Mouse (Mus musculus) heart, embryonic 11.5 days (tissue): ENCODE measurements around the gene Gsk3b. TPM values are rescaled to one million over a fixed set of nuclear protein-coding genes. Genes with fewer than 3 reads are reported as not detected.
"Not testable (repeated sequence)": the region's sequence is repeated elsewhere in the genome, so short reads cannot be mapped to it uniquely, and the experiment has no call there.

Experiments
- ATAC-seq: fragments of 200-750 bp; cut with Nextera tagmentation; replicated peaks from 2 replicates; pipeline ENCODE4 v1.8.0; 2017; ENCODE audit warnings: moderate library complexity; ENCODE audit not compliant: insufficient number of reproducible peaks, low FRiP score, low TSS enrichment
- H3K27ac ChIP-seq: fragments of 300-500 bp; sonication (generic); 2 replicates; pipeline ENCODE4 v1.5.1; 2014; ENCODE audit warnings: mild to moderate bottlenecking, low read depth, low read length
- H3K27me3 ChIP-seq: fragments of 300-500 bp; sonication (generic); 2 replicates; pipeline ENCODE4 v1.6.1; 2014; ENCODE audit warnings: mild to moderate bottlenecking, low read length, mixed read lengths; ENCODE audit not compliant: control insufficient read depth, insufficient read depth
- H3K36me3 ChIP-seq: fragments of 300-500 bp; sonication (generic); 2 replicates; pipeline ENCODE4 v1.6.1; 2014; ENCODE audit warnings: mild to moderate bottlenecking, low read length, moderate library complexity, mixed read lengths; ENCODE audit not compliant: control insufficient read depth, insufficient read depth
- H3K4me1 ChIP-seq: fragments of 300-500 bp; sonication (generic); 2 replicates; pipeline ENCODE4 v1.6.1; 2014; ENCODE audit warnings: low read length; ENCODE audit not compliant: control insufficient read depth, insufficient read depth
- H3K4me2 ChIP-seq: fragments of 300-500 bp; sonication (generic); 2 replicates; pipeline ENCODE4 v1.6.1; 2014; ENCODE audit warnings: mild to moderate bottlenecking, moderate library complexity
- H3K4me3 ChIP-seq: fragments of 300-500 bp; sonication (generic); 2 replicates; pipeline ENCODE4 v1.5.1; 2014; ENCODE audit warnings: low read depth, low read length
- H3K9ac ChIP-seq: fragments of 300-500 bp; sonication (generic); 2 replicates; pipeline ENCODE4 v1.6.1; 2014; ENCODE audit warnings: mild to moderate bottlenecking, low read depth, low read length, moderate library complexity
- H3K9me3 ChIP-seq: fragments of 300-500 bp; sonication (generic); replicated peaks from 2 replicates; pipeline ENCODE4 v1.6.1; 2016; ENCODE audit warnings: low read length; ENCODE audit not compliant: control insufficient read depth
- WGBS: fragments of 180-500 bp; shearing (Covaris S2); extraction: QIAGEN DNeasy Blood & Tissue Kit; methylation state at CpG from one replicate; pipeline ENCODE4 v1.1.7; 2014; ENCODE audit not compliant: insufficient replicate concordance; 5-methylcytosine and 5-hydroxymethylcytosine counted together
- polyA plus RNA-seq: library from polyadenylated mRNA; unstranded; fragments of >200 nt; fragmentation: Nextera tagmentation; extraction: Ambion mirVana; gene quantifications from 2 replicates; pipeline ENCODE4 v1.2.1, GENCODE M21; 2014

The Gsk3b gene
- polyA plus RNA-seq, 1 experiment from 2014 or later: 57.5 TPM

GRCm38 (mm10) chr16:38184657-38185269 lies 96.0 kb downstream of the Gsk3b start:
- H3K36me3 ChIP-seq: peaks cover 4% of the 10 kb centered on the region; the same call in 1 of the 2 replicates
- no peaks in the 10 kb centered on the region for H3K9me3 ChIP-seq
- no peak overlapping the region for H3K9ac ChIP-seq
- H3K4me3 ChIP-seq: no peak overlapping the region
- 80% methylated on average over 8 of the region's 8 CpGs for WGBS
- H3K4me2 ChIP-seq: no peak overlapping the region
- peaks cover 11% of the 10 kb centered on the region; the same call in 1 of the 2 replicates for H3K4me1 ChIP-seq
- H3K27ac ChIP-seq: no peak overlapping the region
- ATAC-seq: no peak
- H3K27me3 ChIP-seq: no peaks in the 10 kb centered on the region

GRCm38 (mm10) chr16:38189952-38190351 lies 101.2 kb downstream of the Gsk3b start:
- Histone ChIP-seq H3K4me3 (no peak overlapping the region), H3K4me1 (0 out of 2 replicates have a peak, but pooled peaks cover under 1% of the 10 kb centered on the region), H3K9me3 (no peaks in the 10 kb centered on the region), H3K27ac (no peak overlapping the region), H3K4me2 (no peak overlapping the region), H3K36me3 (peaks cover 7% of the 10 kb centered on the region), H3K27me3 (no peaks in the 10 kb centered on the region), H3K9ac (no peak overlapping the region)
- no peak for ATAC-seq
- 95% methylated on average over 4 of the region's 4 CpGs for WGBS

- Histone ChIP-seq H3K36me3 (peaks cover 9% of the 10 kb centered on the region), H3K9ac (no peak overlapping the region), H3K4me2 (no peak overlapping the region), H3K27ac (no peak overlapping the region), H3K4me3 (no peak overlapping the region), H3K9me3 (no peaks in the 10 kb centered on the region), H3K27me3 (no peaks in the 10 kb centered on the region), H3K4me1 (no peaks in the 10 kb centered on the region)
- ATAC-seq: no peak
- 89% methylated on average over 3 of the region's 3 CpGs for WGBS
Measured at GRCm38 (mm10) chr16:38190531-38190930, 101.7 kb downstream of the Gsk3b start.

GRCm38 (mm10) chr16:38191460-38191859 lies 102.7 kb downstream of the Gsk3b start:
- no peak for ATAC-seq
- Histone ChIP-seq H3K9me3 (no peaks in the 10 kb centered on the region), H3K4me3 (no peak overlapping the region), H3K9ac (no peak overlapping the region), H3K27ac (no peak overlapping the region), H3K4me2 (no peak overlapping the region), H3K4me1 (no peaks in the 10 kb centered on the region), H3K27me3 (no peaks in the 10 kb centered on the region), H3K36me3 (peaks cover 9% of the 10 kb centered on the region)
- 81% methylated on average over 6 of the region's 6 CpGs for WGBS

GRCm38 (mm10) chr16:38192640-38193039 lies 103.8 kb downstream of the Gsk3b start:
- H3K4me3 ChIP-seq: no peak overlapping the region
- no peaks in the 10 kb centered on the region for H3K4me1 ChIP-seq
- no peaks in the 10 kb centered on the region for H3K9me3 ChIP-seq
- peaks cover 11% of the 10 kb centered on the region for H3K36me3 ChIP-seq
- ATAC-seq: no peak
- no peak overlapping the region for H3K9ac ChIP-seq
- 87% methylated on average over 6 of the region's 6 CpGs for WGBS
- no peak overlapping the region for H3K27ac ChIP-seq
- no peak overlapping the region for H3K4me2 ChIP-seq
- no peaks in the 10 kb centered on the region for H3K27me3 ChIP-seq

GRCm38 (mm10) chr16:38197299-38197698 lies 108.5 kb downstream of the Gsk3b start:
- Histone ChIP-seq H3K9ac (no peak overlapping the region), H3K4me1 (no peaks in the 10 kb centered on the region), H3K27me3 (no peaks in the 10 kb centered on the region), H3K9me3 (no peaks in the 10 kb centered on the region), H3K36me3 (peaks cover 9% of the 10 kb centered on the region), H3K4me3 (no peak overlapping the region), H3K27ac (no peak overlapping the region), H3K4me2 (no peak overlapping the region)
- WGBS: 55% methylated on average over 4 of the region's 4 CpGs
- no peak for ATAC-seq

- Histone ChIP-seq H3K4me1 (no peaks in the 10 kb centered on the region), H3K4me2 (no peak overlapping the region), H3K27ac (no peak overlapping the region), H3K9me3 (no peaks in the 10 kb centered on the region), H3K36me3 (peaks cover 3% of the 10 kb centered on the region; the same call in 1 of the 2 replicates), H3K27me3 (no peaks in the 10 kb centered on the region), H3K9ac (no peak overlapping the region), H3K4me3 (no peak overlapping the region)
- ATAC-seq: no peak
- WGBS: 88% methylated on average over 7 of the region's 7 CpGs
Measured at GRCm38 (mm10) chr16:38205272-38205671, 116.5 kb downstream of the Gsk3b start.

GRCm38 (mm10) chr16:38222491-38222890 lies 133.7 kb downstream of the Gsk3b start:
- not testable (repeated sequence) for H3K4me1 ChIP-seq, ATAC-seq, H3K9me3 ChIP-seq, H3K27ac ChIP-seq, H3K27me3 ChIP-seq, H3K4me3 ChIP-seq, H3K4me2 ChIP-seq, H3K9ac ChIP-seq
- 92% methylated on average over 5 of the region's 5 CpGs for WGBS
- H3K36me3 ChIP-seq: peaks cover 19% of the 10 kb centered on the region

GRCm38 (mm10) chr16:38236936-38237585 lies 148.3 kb downstream of the Gsk3b start:
- H3K9me3 ChIP-seq: no peaks in the 10 kb centered on the region
- no peaks in the 10 kb centered on the region for H3K4me1 ChIP-seq
- no peak overlapping the region for H3K9ac ChIP-seq
- no peak overlapping the region for H3K4me2 ChIP-seq
- H3K4me3 ChIP-seq: no peak overlapping the region
- H3K27ac ChIP-seq: no peak overlapping the region
- H3K36me3 ChIP-seq: peaks cover 5% of the 10 kb centered on the region; the same call in 1 of the 2 replicates
- no peaks in the 10 kb centered on the region for H3K27me3 ChIP-seq
- ATAC-seq: no peak
- 53% methylated on average over 4 of the region's 4 CpGs for WGBS
